Mouse (Mus musculus): ENCODE measurements around the gene Als2cl.

The Als2cl gene

DNA sequence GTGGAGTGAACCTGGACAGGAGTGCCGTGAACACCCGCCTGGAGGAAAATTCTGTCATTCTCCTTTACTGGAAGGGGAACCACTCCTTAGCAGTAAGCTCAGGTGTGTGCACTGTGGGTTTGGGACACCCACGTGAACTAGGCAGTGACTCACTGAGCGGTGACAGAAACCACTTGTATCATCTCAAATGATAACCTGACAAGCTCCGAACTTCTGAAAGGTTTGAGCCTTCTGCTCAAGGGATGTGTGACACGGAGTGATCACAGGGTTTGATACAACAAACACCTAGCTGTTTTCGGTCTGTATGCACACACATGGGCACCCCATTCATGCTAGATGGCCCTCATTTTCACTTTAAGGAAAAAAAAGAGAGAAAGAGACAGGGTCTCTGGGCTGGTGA lies 37.1 kb downstream of the Als2cl start, which contains the start of gene Fam240a:
Fam240a (minus strand) TSS at position 76 of the 400 bp plus-strand sequence.
- peak; percentile 81 for DNase-seq (ENCODE audit: low read depth)

DNA sequence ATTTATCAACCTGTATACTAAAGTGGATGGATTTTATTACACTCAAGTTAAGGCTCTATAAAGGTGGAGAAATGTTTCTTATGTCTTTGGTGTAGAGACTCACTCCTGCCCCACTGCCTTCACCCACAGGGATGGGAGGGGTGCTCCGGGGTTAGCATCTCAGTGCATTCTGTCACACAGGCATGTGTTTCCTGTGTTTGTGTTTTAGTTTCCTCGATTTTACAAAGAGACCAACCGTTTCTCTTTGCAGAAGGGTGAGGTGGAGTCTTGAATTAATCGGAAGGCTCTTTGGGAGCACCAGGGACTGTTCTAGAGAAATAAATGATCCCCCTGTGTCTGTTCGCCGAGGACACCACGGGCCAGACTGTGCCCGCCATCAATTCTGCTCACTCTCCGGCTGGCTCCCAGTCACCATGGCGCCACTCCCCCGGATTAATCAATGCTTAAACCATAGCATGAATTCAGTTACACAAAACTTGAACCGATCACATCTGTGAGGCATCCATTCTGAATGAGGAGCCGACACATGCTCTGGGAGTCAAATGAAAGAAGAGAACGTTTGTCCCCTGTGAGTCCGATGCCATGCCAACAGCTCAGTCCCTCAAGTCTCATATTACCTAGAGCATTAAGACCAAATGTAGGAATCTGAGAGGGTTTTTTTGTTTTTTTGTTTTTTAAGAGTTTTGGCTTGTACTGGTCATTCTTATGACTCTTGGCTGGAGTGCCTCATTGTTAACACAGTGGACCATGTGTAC lies 41.2 kb downstream of the Als2cl start:
- peak; percentile 68 for DNase-seq (ENCODE audit: low read depth)

GRCm38 (mm10) chr9:110922759-110923158 lies 43.1 kb downstream of the Als2cl start:
- peak; percentile 89 for DNase-seq (ENCODE audit: low read depth)

DNA sequence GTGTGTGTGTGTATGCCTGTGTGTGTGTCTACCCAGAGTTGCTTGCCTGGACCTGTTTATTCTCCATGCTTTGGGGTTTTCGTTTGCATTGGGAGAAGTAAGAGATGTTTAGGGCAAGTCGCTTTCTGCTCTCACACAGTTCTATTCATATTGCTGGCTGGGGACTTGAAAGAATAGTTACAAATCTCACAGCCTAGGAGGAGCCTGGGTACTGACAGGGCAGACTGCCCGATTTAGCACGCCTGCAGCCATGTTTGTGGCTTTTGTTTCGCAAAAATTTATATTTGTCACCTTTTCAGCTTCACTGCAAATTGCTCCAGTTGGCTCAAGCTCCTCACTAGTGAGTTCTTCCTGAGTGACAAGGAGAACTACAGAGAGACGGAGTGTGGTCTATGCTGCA lies 51.9 kb downstream of the Als2cl start:
- DNase-seq (ENCODE audit: low read depth): no peak

- DNase-seq (ENCODE audit: low read depth): no peak
Observed at GRCm38 (mm10) chr9:110933850-110934437, 54.3 kb downstream of the Als2cl start.

- DNase-seq (ENCODE audit: low read depth): no peak
Observed at GRCm38 (mm10) chr9:110935941-110936340, 56.3 kb downstream of the Als2cl start.

DNA sequence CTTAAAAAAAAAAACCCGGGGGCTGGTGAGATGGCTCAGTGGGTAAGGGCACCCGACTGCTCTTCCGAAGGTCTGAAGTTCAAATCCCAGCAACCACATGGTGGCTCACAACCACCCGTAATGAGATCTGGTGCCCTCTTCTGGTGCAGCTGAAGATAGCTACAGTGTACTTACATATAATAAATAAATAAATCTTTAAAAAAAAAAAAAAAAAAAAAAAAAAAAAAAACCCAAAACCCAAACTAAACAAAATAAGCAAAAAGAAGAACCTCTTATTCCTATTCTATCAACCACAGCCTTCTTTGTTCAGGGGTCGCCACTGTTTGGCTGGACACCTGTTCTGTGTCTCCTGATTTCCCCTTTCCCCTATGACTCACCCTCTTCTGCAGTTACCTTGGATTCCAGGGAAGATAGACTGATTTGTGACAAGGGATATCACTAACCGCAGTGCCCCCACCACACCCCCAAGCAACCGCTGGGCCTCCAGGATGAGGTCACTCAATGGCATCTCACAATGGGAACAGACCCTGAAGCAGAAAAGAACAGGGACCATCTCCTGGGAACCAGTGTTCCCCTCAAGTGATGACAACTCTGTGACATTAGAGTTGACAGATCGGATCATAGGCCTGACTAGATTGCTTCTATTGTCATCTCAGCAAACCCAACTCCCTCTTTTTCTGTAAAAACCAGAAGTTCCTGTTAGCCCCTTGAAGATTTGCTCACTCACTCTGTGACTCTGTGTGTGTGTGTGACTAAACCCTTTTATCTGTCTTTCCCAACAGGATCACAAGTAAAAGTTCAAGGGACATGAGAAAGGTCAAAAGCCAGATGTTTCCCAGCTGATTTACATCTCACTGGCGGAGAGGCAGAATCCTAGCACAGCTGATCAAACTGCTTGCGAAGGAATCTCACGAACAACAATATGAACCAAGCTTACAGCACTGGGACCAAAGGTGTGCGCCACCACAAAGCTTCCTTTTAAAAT lies 58.1 kb downstream of the Als2cl start:
- peak; percentile 60 for DNase-seq (ENCODE audit: low read depth)

DNA sequence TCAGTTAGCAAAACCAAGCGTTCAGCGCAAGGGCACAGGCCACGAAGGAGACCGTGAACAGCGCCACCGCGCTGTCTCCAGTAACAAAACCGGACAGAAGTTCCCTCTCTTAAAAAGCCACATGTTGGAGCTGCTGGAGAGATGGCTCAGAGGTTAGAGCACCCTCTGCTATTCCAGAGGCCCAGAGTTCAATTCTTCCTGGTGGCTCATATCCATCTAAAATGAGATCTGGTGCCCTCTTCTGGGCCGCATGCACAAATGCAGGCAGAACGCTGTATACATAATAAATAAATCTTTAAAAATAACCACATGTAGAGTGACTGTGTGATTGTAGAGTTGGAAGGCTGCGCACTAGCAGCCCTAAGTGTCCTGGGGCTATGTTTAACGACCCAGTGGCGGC lies 64.6 kb downstream of the Als2cl start:
- peak; percentile 77 for DNase-seq (ENCODE audit: low read depth)

GRCm38 (mm10) chr9:110945343-110945742 lies 65.7 kb downstream of the Als2cl start:
- DNase-seq (ENCODE audit: low read depth): no peak

DNA sequence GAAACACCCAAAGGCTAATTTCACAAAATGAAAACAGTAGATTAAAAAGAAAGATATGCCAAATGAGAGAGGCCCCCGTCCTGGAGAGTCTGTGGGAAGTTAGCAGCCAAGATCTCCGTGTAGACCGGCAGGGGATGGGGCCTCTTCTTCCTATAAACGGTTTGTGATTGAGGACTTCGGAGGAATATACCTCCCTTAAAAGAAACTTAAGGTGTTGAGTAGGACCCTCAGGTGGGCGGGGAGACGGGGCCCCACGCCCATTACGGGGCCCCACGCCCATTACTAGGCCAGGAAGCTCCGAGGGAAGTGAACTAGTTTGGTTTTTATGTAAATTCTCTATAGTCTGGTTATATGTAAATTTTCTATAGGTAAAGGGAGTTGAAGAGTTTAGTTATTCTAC lies 66.3 kb downstream of the Als2cl start, which contains the start of gene Tdgf1:
Tdgf1 (minus strand) TSS at position 233 of the 400 bp plus-strand sequence.
- peak; percentile 49 for DNase-seq (ENCODE audit: low read depth)

- peak; percentile 89 for DNase-seq (ENCODE audit: low read depth)
Observed at GRCm38 (mm10) chr9:110946548-110947044, 66.9 kb downstream of the Als2cl start.

DNA sequence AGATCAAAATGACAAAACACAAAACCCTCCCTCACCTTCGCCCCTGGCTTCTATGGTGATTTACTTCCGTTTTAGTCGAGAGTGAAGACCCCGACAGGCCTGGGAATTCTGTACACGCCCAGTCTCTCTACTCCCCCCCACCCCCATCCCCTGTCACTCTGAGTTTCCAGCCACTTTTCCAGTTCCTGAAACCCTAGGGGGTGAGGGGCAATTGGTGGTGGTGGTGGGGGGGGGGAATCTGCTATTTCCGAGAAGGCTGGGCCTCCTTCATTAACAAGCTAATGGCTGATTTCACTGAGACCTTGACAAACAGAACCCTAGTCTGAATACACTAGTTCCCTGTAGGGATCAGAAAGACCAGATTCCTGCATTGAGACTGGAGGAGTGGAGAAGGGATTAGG lies 67.6 kb downstream of the Als2cl start:
- DNase-seq (ENCODE audit: low read depth): no peak

- no peak for DNase-seq (ENCODE audit: low read depth)
Observed at GRCm38 (mm10) chr9:110947900-110948299, 68.2 kb downstream of the Als2cl start.

DNA sequence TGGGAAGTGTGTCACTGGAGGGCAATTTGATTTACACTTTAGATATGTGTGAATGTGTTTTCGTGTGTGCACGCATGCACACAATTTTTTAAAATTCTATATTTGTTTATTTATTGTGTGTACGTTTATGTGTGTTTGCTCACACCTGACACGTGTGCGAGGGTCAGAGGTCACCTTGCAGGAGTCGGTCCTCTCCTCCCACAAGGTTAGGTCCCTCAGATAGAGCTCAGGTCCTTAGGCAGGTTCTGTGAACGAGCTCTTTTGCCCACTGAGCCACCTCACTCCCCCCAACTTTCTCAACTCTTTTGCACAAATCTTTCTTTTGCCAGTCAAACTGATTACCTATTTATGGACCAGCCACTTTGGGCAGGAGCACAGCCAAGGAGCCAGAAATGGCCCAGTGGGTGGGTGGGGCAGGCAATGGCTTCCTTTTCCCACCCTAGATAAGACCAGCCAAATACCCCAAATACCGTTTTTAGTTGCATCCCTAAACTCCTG lies 69.2 kb downstream of the Als2cl start:
- DNase-seq (ENCODE audit: low read depth): no peak

DNA sequence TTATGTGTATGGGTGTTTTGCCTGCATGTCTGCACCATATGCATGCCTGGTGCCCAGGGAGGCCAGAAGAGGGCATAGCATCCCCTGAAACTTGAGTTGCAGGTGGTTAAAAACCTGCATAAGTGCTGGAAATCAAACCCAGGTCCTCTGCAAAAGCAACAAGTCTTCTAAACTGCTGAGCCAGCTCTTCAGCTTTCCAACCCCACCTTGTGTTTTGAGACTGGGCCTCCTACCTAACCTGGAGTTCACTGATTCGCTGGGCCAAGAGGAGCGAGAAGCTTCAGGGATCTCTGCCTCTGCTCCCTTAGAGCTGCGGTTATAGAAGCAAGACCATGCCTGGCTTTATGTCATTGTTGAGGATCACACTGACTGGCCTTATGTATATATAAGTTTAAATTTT lies 70.4 kb downstream of the Als2cl start:
- DNase-seq (ENCODE audit: low read depth): no peak
